In genomic region chr15:98676471-98676870, GRCm38 (mm10) we compare ENCODE assay signal across 8 mouse cellular contexts. TPM values are rescaled to one million over a fixed set of nuclear protein-coding genes. Genes with fewer than 3 reads are reported as not detected.
DNase-seq lines count a peak whose midpoint lies in the region; ATAC-seq and TF ChIP-seq lines count a peak whose summit lies in the region.

No protein-coding gene starts in this region.

- TF ChIP-seq CTCF in E14TG2a.4 (conservative IDR thresholded peaks at IDR 0.05; ENCODE audit: low read length) = no peak

- peaks cover 48% of the 10 kb centered on the region for H3K4me1 ChIP-seq in heart, embryonic 10.5 days
- H3K4me1 ChIP-seq in E14TG2a.4 (replicated peaks; ENCODE audit: low read depth, low read length) = peaks cover 44% of the 10 kb centered on the region
- H3K4me1 ChIP-seq in embryonic facial prominence, embryonic 14.5 days (ENCODE audit: control insufficient read depth, insufficient read depth, low read length) = 0 out of 2 replicates have a peak, but pooled peaks cover 4% of the 10 kb centered on the region
- H3K4me1 ChIP-seq in intestine, embryonic 16.5 days (ENCODE audit: control insufficient read depth, insufficient read depth, low read length) = peaks cover 13% of the 10 kb centered on the region
- H3K4me1 ChIP-seq in midbrain, embryonic 16.5 days (ENCODE audit: control insufficient read depth, insufficient read depth, low read length) = peaks cover 31% of the 10 kb centered on the region

- no peaks in the 10 kb centered on the region for H3K9me3 ChIP-seq in heart, embryonic 10.5 days
- H3K9me3 ChIP-seq in E14TG2a.4 (ENCODE audit: low read length) = peaks cover 23% of the 10 kb centered on the region
- H3K9me3 ChIP-seq in embryonic facial prominence, embryonic 14.5 days (ENCODE audit: control insufficient read depth, low read length) = no peaks in the 10 kb centered on the region
- H3K9me3 ChIP-seq in intestine, embryonic 16.5 days (ENCODE audit: control insufficient read depth, low read length) = no peaks in the 10 kb centered on the region
- no peaks in the 10 kb centered on the region for H3K9me3 ChIP-seq in midbrain, embryonic 16.5 days (replicated peaks; ENCODE audit: control insufficient read depth, low read length, poor library complexity, severe bottlenecking)

- intact Hi-C loops in heart, postnatal 36 days (cut with DNase I) = no loop called here

- H3K36me3 ChIP-seq in heart, embryonic 10.5 days = no peaks in the 10 kb centered on the region
- peaks cover 17% of the 10 kb centered on the region for H3K36me3 ChIP-seq in E14TG2a.4 (ENCODE audit: insufficient read depth, low read length)
- H3K36me3 ChIP-seq in embryonic facial prominence, embryonic 14.5 days (ENCODE audit: control insufficient read depth, insufficient read depth, low read length) = no peaks in the 10 kb centered on the region
- H3K36me3 ChIP-seq in intestine, embryonic 16.5 days (ENCODE audit: control insufficient read depth, insufficient read depth, low read length) = no peaks in the 10 kb centered on the region
- no peaks in the 10 kb centered on the region for H3K36me3 ChIP-seq in midbrain, embryonic 16.5 days (ENCODE audit: control insufficient read depth, insufficient read depth, low read length)

- peak overlapping the region; percentile 65 for H3K4me3 ChIP-seq in heart, embryonic 10.5 days
- H3K4me3 ChIP-seq in E14TG2a.4 (replicated peaks; ENCODE audit: low read length) = peak overlapping the region; percentile 79
- H3K4me3 ChIP-seq in embryonic facial prominence, embryonic 14.5 days (ENCODE audit: low read depth, low read length) = peak overlapping the region; percentile 34
- H3K4me3 ChIP-seq in intestine, embryonic 16.5 days (ENCODE audit: low read length) = peak overlapping the region; percentile 47
- H3K4me3 ChIP-seq in midbrain, embryonic 16.5 days (ENCODE audit: low read depth, low read length) = peak overlapping the region; percentile 63

- peaks cover 61% of the 10 kb centered on the region for H3K27me3 ChIP-seq in heart, embryonic 10.5 days (ENCODE audit: insufficient read depth, poor library complexity, severe bottlenecking)
- H3K27me3 ChIP-seq in E14TG2a.4 (ENCODE audit: insufficient read depth, low read length) = peaks cover 50% of the 10 kb centered on the region
- peaks cover 44% of the 10 kb centered on the region for H3K27me3 ChIP-seq in embryonic facial prominence, embryonic 14.5 days (replicated peaks; ENCODE audit: control insufficient read depth, insufficient read depth, low read length)
- peaks cover 28% of the 10 kb centered on the region for H3K27me3 ChIP-seq in intestine, embryonic 16.5 days (replicated peaks; ENCODE audit: control insufficient read depth, insufficient read depth, low read length)
- no peaks in the 10 kb centered on the region for H3K27me3 ChIP-seq in midbrain, embryonic 16.5 days (ENCODE audit: control insufficient read depth, insufficient read depth, low read depth, low read length)

- H3K9ac ChIP-seq in embryonic facial prominence, embryonic 14.5 days (ENCODE audit: low read depth, low read length) = no peak overlapping the region
- H3K9ac ChIP-seq in intestine, embryonic 16.5 days (ENCODE audit: low read depth, low read length) = peak overlapping the region; percentile 46; the same call in 1 of the 2 replicates
- peak overlapping the region; percentile 72 for H3K9ac ChIP-seq in midbrain, embryonic 16.5 days (ENCODE audit: low read depth, low read length)

- 5% methylated on average over 9 of the region's 9 CpGs for WGBS in heart, embryonic 10.5 days
- WGBS in embryonic facial prominence, embryonic 14.5 days = 1% methylated on average over 9 of the region's 9 CpGs
- WGBS in intestine, embryonic 16.5 days = 3% methylated on average over 9 of the region's 9 CpGs
- 1% methylated on average over 9 of the region's 9 CpGs for WGBS in midbrain, embryonic 16.5 days

- ATAC-seq in embryonic facial prominence, embryonic 14.5 days (ENCODE audit: low read depth) = no peak
- no peak for ATAC-seq in intestine, embryonic 16.5 days
- ATAC-seq in midbrain, embryonic 16.5 days = peak; percentile 30

- DNase-seq in heart, embryonic 10.5 days (ENCODE audit: low spot score) = no peak
- DNase-seq in heart, postnatal 36 days = no peak
- no peak for DNase-seq in embryonic facial prominence, embryonic 14.5 days (ENCODE audit: low spot score)
- no peak for DNase-seq in testis, postnatal 10 days (ENCODE audit: low spot score)
- no peak for DNase-seq in adipocyte (ENCODE audit: low spot score)

- H3K4me2 ChIP-seq in embryonic facial prominence, embryonic 14.5 days (ENCODE audit: low read depth, low read length) = peak overlapping the region; percentile 65
- peak overlapping the region; percentile 90 for H3K4me2 ChIP-seq in intestine, embryonic 16.5 days (ENCODE audit: low read depth, low read length)
- H3K4me2 ChIP-seq in midbrain, embryonic 16.5 days (ENCODE audit: low read length) = peak overlapping the region; percentile 93

- 0 out of 2 replicates have a peak overlapping the region, but pooled peaks have one; percentile 52 for H3K27ac ChIP-seq in heart, embryonic 10.5 days
- H3K27ac ChIP-seq in embryonic facial prominence, embryonic 14.5 days (replicated peaks; ENCODE audit: low read depth, low read length) = no peak overlapping the region
- H3K27ac ChIP-seq in intestine, embryonic 16.5 days (ENCODE audit: low read length) = no peak overlapping the region
- no peak overlapping the region for H3K27ac ChIP-seq in midbrain, embryonic 16.5 days (ENCODE audit: low read length)

RNA-seq across cellular contexts. Expression of gene Rnd1, which starts 0.8 kb away (rescaled TPM):
- polyA plus RNA-seq in heart, embryonic 10.5 days (2016; fragmentation: Nextera tagmentation; extraction: Ambion mirVana) = 1.7 and 2.8 TPM in 2 replicates
- 1 to 10 TPM; 1.1 to 1.4 TPM for total RNA-seq in heart, postnatal 36 days (2021)
- polyA plus RNA-seq in embryonic facial prominence, embryonic 14.5 days (2014; fragmentation: Nextera tagmentation; extraction: Ambion mirVana) = 0.42 TPM in 2 replicates
- polyA plus RNA-seq in intestine, embryonic 16.5 days (2015; fragmentation: Nextera tagmentation; extraction: Ambion mirVana) = 0.95 and 1.1 TPM in 2 replicates
- 15.5 and 19.8 TPM in 2 replicates for polyA plus RNA-seq in midbrain, embryonic 16.5 days (2015; fragmentation: Nextera tagmentation; extraction: Ambion mirVana)

RNA-seq across cellular contexts. Expression of gene Ddx23, which starts 13.8 kb away (rescaled TPM):
- polyA plus RNA-seq in heart, embryonic 10.5 days (2016; fragmentation: Nextera tagmentation; extraction: Ambion mirVana) = 15.6 and 17.5 TPM in 2 replicates
- total RNA-seq in heart, postnatal 36 days (2021) = 10 to 100 TPM; 51.5 to 65.1 TPM
- polyA plus RNA-seq in embryonic facial prominence, embryonic 14.5 days (2014; fragmentation: Nextera tagmentation; extraction: Ambion mirVana) = 21.5 and 23.4 TPM in 2 replicates
- 15.6 and 17.6 TPM in 2 replicates for polyA plus RNA-seq in intestine, embryonic 16.5 days (2015; fragmentation: Nextera tagmentation; extraction: Ambion mirVana)
- polyA plus RNA-seq in midbrain, embryonic 16.5 days (2015; fragmentation: Nextera tagmentation; extraction: Ambion mirVana) = 17.8 and 18.9 TPM in 2 replicates

RNA-seq across cellular contexts. Expression of gene Ccdc65, which starts 31.5 kb away (rescaled TPM):
- polyA plus RNA-seq in heart, embryonic 10.5 days (2016; fragmentation: Nextera tagmentation; extraction: Ambion mirVana) = 0.44 and 0.46 TPM in 2 replicates
- under 1 TPM; 0.33 to 0.42 TPM for total RNA-seq in heart, postnatal 36 days (2021)
- polyA plus RNA-seq in embryonic facial prominence, embryonic 14.5 days (2014; fragmentation: Nextera tagmentation; extraction: Ambion mirVana) = 1.7 and 3.9 TPM in 2 replicates
- polyA plus RNA-seq in intestine, embryonic 16.5 days (2015; fragmentation: Nextera tagmentation; extraction: Ambion mirVana) = 0.66 and 0.70 TPM in 2 replicates
- polyA plus RNA-seq in midbrain, embryonic 16.5 days (2015; fragmentation: Nextera tagmentation; extraction: Ambion mirVana) = 9.3 and 12.0 TPM in 2 replicates

RNA-seq across cellular contexts. Expression of gene Cacnb3, which starts 45.8 kb away (rescaled TPM):
- 9.9 and 23.3 TPM in 2 replicates for polyA plus RNA-seq in heart, embryonic 10.5 days (2016; fragmentation: Nextera tagmentation; extraction: Ambion mirVana)
- total RNA-seq in heart, postnatal 36 days (2021) = 1 to 10 TPM; 3.3 to 4.0 TPM
- polyA plus RNA-seq in embryonic facial prominence, embryonic 14.5 days (2014; fragmentation: Nextera tagmentation; extraction: Ambion mirVana) = 29.0 and 37.0 TPM in 2 replicates
- polyA plus RNA-seq in intestine, embryonic 16.5 days (2015; fragmentation: Nextera tagmentation; extraction: Ambion mirVana) = 20.3 and 22.8 TPM in 2 replicates
- 198 and 205 TPM in 2 replicates for polyA plus RNA-seq in midbrain, embryonic 16.5 days (2015; fragmentation: Nextera tagmentation; extraction: Ambion mirVana)

RNA-seq across cellular contexts. Expression of gene Fkbp11, which starts 51.5 kb away (rescaled TPM):
- 20.5 and 40.8 TPM in 2 replicates for polyA plus RNA-seq in heart, embryonic 10.5 days (2016; fragmentation: Nextera tagmentation; extraction: Ambion mirVana)
- total RNA-seq in heart, postnatal 36 days (2021) = 1 to 10 TPM; 6.2 to 6.7 TPM
- polyA plus RNA-seq in embryonic facial prominence, embryonic 14.5 days (2014; fragmentation: Nextera tagmentation; extraction: Ambion mirVana) = 88.8 and 108 TPM in 2 replicates
- polyA plus RNA-seq in intestine, embryonic 16.5 days (2015; fragmentation: Nextera tagmentation; extraction: Ambion mirVana) = 96.8 and 108 TPM in 2 replicates
- 2.3 and 4.0 TPM in 2 replicates for polyA plus RNA-seq in midbrain, embryonic 16.5 days (2015; fragmentation: Nextera tagmentation; extraction: Ambion mirVana)
